Mouse (Mus musculus) liver, postnatal 0 days (tissue): Measurements from ENCODE around the gene Hs3st5. TPM values are rescaled to one million over a fixed set of nuclear protein-coding genes. Genes with fewer than 3 reads are reported as not detected.
"Not testable (repeated sequence)": the region's sequence is repeated elsewhere in the genome, so short reads cannot be mapped to it uniquely, and the experiment has no call there.

Source experiments
- ATAC-seq: fragments of 200-750 bp; cut with Nextera tagmentation; 2 replicates; pipeline ENCODE4 v1.8.0; 2017; ENCODE audit warnings: mild to moderate bottlenecking, moderate library complexity
- DNase-seq: peaks from one replicate; pipeline ENCODE4 v3.0.0-alpha.2; 2016
- H3K27ac ChIP-seq: fragments of 300-500 bp; sonication (generic); 2 replicates; pipeline ENCODE4 v1.5.1; 2014; ENCODE audit warnings: antibody characterized with exemption, moderate library complexity, mild to moderate bottlenecking, low read depth
- H3K27me3 ChIP-seq: fragments of 300-500 bp; sonication (generic); 2 replicates; pipeline ENCODE4 v1.6.1; 2014; ENCODE audit warnings: low read length, control low read depth, mixed read lengths; ENCODE audit not compliant: insufficient read depth
- H3K36me3 ChIP-seq: fragments of 300-500 bp; sonication (generic); replicated peaks from 2 replicates; pipeline ENCODE4 v1.6.1; 2014; ENCODE audit warnings: mild to moderate bottlenecking, control low read depth, low read length, moderate library complexity, mixed read lengths; ENCODE audit not compliant: insufficient read depth
- H3K4me1 ChIP-seq: fragments of 300-500 bp; sonication (generic); 2 replicates; pipeline ENCODE4 v1.6.1; 2014; ENCODE audit warnings: antibody characterized with exemption, mild to moderate bottlenecking, control low read depth; ENCODE audit not compliant: insufficient read depth
- H3K4me2 ChIP-seq: fragments of 300-500 bp; sonication (generic); 2 replicates; pipeline ENCODE4 v1.6.1; 2014; ENCODE audit warnings: low read depth, mild to moderate bottlenecking, low read length, moderate library complexity, mixed read lengths
- H3K4me3 ChIP-seq: fragments of 300-500 bp; sonication (generic); 2 replicates; pipeline ENCODE4 v1.5.1; 2014; ENCODE audit warnings: low read depth, low read length
- H3K9ac ChIP-seq: fragments of 300-500 bp; sonication (generic); replicated peaks from 2 replicates; pipeline ENCODE4 v1.6.1; 2014; ENCODE audit warnings: mild to moderate bottlenecking, moderate library complexity
- H3K9me3 ChIP-seq: fragments of 300-500 bp; sonication (generic); 2 replicates; pipeline ENCODE4 v1.6.1; 2016; ENCODE audit warnings: mild to moderate bottlenecking, control low read depth, low read length, mixed read lengths
- CTCF ChIP-seq: sonication (generic); IDR thresholded peaks from 2 replicates; pipeline ENCODE4 v1.5.1; 2016; ENCODE audit warnings: antibody characterized with exemption, low read depth
- EP300 ChIP-seq: IDR thresholded peaks from 2 replicates; pipeline ENCODE4 v1.6.1; 2016; ENCODE audit warnings: antibody characterized with exemption, low read depth, mild to moderate bottlenecking
- WGBS: fragments of 180-500 bp; shearing (Covaris S2); extraction: QIAGEN DNeasy Blood & Tissue Kit; methylation state at CpG from one replicate; pipeline ENCODE4 v1.1.7; 2014; ENCODE audit not compliant: insufficient replicate concordance; 5-methylcytosine and 5-hydroxymethylcytosine counted together
- polyA plus RNA-seq: library from polyadenylated mRNA; unstranded; fragments of >200 nt; fragmentation: Nextera tagmentation; extraction: Ambion mirVana; gene quantifications from 2 replicates; pipeline ENCODE4 v1.2.1, GENCODE M21; 2015

Gene Hs3st5
- polyA plus RNA-seq, 1 experiment from 2014 or later: not detected

GRCm38 (mm10) chr10:36507991-36508546 lies 1.5 kb downstream of the Hs3st5 start:
- no peak overlapping the region for H3K27ac ChIP-seq
- no peaks in the 10 kb centered on the region for H3K9me3 ChIP-seq
- WGBS: 2% methylated on average over 18 of the region's 18 CpGs
- no peak for ATAC-seq
- H3K36me3 ChIP-seq: no peaks in the 10 kb centered on the region
- H3K9ac ChIP-seq: no peak overlapping the region
- H3K4me3 ChIP-seq: no peak overlapping the region
- H3K27me3 ChIP-seq: peaks cover 28% of the 10 kb centered on the region
- TF ChIP-seq CTCF (no peak), EP300 (no peak)
- H3K4me1 ChIP-seq: no peaks in the 10 kb centered on the region
- DNase-seq: no peak
- no peak overlapping the region for H3K4me2 ChIP-seq

DNA sequence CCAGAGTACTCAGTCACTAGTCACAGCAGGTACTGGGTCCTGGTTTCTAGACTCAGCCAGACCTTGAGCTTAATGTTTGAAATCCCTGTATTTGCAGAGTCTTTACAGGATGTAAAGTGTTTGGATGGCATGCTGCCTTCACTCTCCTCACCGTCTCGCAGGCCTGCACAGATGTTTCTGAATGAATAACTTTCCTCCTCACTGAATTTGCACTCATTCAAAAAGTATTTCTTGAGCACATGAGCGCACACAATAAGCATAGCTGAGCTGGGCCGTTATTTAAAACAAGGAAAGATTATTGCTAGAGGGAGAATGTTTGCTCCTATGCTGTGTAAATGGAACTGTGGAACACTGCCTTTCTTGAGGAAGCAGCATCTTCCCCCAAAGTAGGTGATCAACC lies 2.9 kb downstream of the Hs3st5 start:
- H3K4me2 ChIP-seq: no peak overlapping the region

GRCm38 (mm10) chr10:36523881-36524280 lies 17.3 kb downstream of the Hs3st5 start:
- no peak for DNase-seq
- TF ChIP-seq CTCF (no peak), EP300 (no peak)
- Histone ChIP-seq H3K9ac (no peak overlapping the region), H3K4me1 (no peaks in the 10 kb centered on the region), H3K4me3 (no peak overlapping the region), H3K4me2 (no peak overlapping the region), H3K27ac (no peak overlapping the region), H3K9me3 (no peaks in the 10 kb centered on the region), H3K36me3 (no peaks in the 10 kb centered on the region), H3K27me3 (no peaks in the 10 kb centered on the region)
- ATAC-seq: no peak

More for the DNA sequence above, 2.9 kb downstream of the Hs3st5 start:
- no peaks in the 10 kb centered on the region for H3K36me3 ChIP-seq
- H3K4me3 ChIP-seq: no peak overlapping the region
- no peaks in the 10 kb centered on the region for H3K9me3 ChIP-seq
- H3K27me3 ChIP-seq: peaks cover 28% of the 10 kb centered on the region
- no peaks in the 10 kb centered on the region for H3K4me1 ChIP-seq
- WGBS: 62% methylated on average over 4 of the region's 4 CpGs
- DNase-seq (no peak), ATAC-seq (no peak)
- H3K27ac ChIP-seq: no peak overlapping the region
- TF ChIP-seq EP300 (no peak), CTCF (no peak)
- no peak overlapping the region for H3K9ac ChIP-seq

- Histone ChIP-seq H3K4me1 (no peaks in the 10 kb centered on the region), H3K36me3 (no peaks in the 10 kb centered on the region), H3K4me2 (no peak overlapping the region), H3K9ac (no peak overlapping the region), H3K9me3 (no peaks in the 10 kb centered on the region), H3K27ac (no peak overlapping the region), H3K27me3 (no peaks in the 10 kb centered on the region), H3K4me3 (no peak overlapping the region)
- TF ChIP-seq EP300 (no peak), CTCF (no peak)
- DNase-seq (no peak), ATAC-seq (no peak)
- WGBS: 74% methylated on average over 4 of the region's 4 CpGs
These were observed 27.2 kb downstream of the Hs3st5 start for GRCm38 (mm10) chr10:36533633-36534335.

GRCm38 (mm10) chr10:36546622-36547021 lies 40.0 kb downstream of the Hs3st5 start:
- TF ChIP-seq EP300: no peak
- TF ChIP-seq CTCF: peak; percentile 27; the same call in 1 of the 2 replicates
- no peaks in the 10 kb centered on the region for H3K9me3 ChIP-seq
- H3K27me3 ChIP-seq: no peaks in the 10 kb centered on the region
- ATAC-seq (no peak), DNase-seq (no peak)
- H3K9ac ChIP-seq: no peak overlapping the region
- H3K27ac ChIP-seq: no peak overlapping the region
- no peak overlapping the region for H3K4me3 ChIP-seq
- no peaks in the 10 kb centered on the region for H3K4me1 ChIP-seq
- H3K36me3 ChIP-seq: no peaks in the 10 kb centered on the region
- 19% methylated on average over 2 of the region's 2 CpGs for WGBS
- no peak overlapping the region for H3K4me2 ChIP-seq

GRCm38 (mm10) chr10:36547713-36548112 lies 41.1 kb downstream of the Hs3st5 start:
- DNase-seq, H3K9me3 ChIP-seq, H3K27ac ChIP-seq, H3K27me3 ChIP-seq, H3K9ac ChIP-seq, H3K4me1 ChIP-seq, ATAC-seq, H3K4me3 ChIP-seq, H3K4me2 ChIP-seq, H3K36me3 ChIP-seq: not testable (repeated sequence)
- 77% methylated on average over 1 of the region's 1 CpGs for WGBS

DNA sequence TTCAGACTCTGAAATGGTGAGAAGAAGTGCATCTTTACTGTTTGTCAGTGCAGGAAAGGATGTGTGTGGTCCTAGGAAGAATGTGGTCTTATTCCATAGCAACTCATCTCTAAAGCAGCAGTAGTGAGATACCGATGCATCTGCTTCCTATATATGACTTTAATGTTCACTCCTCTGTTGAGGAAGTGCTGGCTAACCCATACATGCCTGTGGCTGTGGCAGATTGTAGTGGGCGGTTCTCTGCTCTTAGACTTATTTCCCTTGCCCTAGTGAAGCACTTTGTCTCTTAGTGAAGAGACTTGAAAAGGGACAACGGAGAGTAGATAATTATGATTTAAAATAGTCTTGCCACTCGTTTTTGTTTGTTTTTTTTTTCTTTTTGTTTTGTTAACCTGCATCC lies 47.4 kb downstream of the Hs3st5 start:
- no peaks in the 10 kb centered on the region for H3K9me3 ChIP-seq
- H3K4me1 ChIP-seq: no peaks in the 10 kb centered on the region
- ATAC-seq: no peak
- H3K36me3 ChIP-seq: no peaks in the 10 kb centered on the region
- H3K9ac ChIP-seq: no peak overlapping the region
- H3K4me2 ChIP-seq: no peak overlapping the region
- DNase-seq: no peak
- no peaks in the 10 kb centered on the region for H3K27me3 ChIP-seq
- TF ChIP-seq CTCF (no peak), EP300 (no peak)
- WGBS: 39% methylated on average over 4 of the region's 4 CpGs
- no peak overlapping the region for H3K27ac ChIP-seq
- H3K4me3 ChIP-seq: no peak overlapping the region
